Mouse (Mus musculus): Measurements from ENCODE around the gene Rab7b. TPM values are rescaled to one million over a fixed set of nuclear protein-coding genes. Genes with fewer than 3 reads are reported as not detected.
A peak's percentile ranks its signal among the peaks of the same experiment; 100 is the strongest.

Gene Rab7b
- polyA plus RNA-seq, 1 experiment: 4.8 TPM

DNA sequence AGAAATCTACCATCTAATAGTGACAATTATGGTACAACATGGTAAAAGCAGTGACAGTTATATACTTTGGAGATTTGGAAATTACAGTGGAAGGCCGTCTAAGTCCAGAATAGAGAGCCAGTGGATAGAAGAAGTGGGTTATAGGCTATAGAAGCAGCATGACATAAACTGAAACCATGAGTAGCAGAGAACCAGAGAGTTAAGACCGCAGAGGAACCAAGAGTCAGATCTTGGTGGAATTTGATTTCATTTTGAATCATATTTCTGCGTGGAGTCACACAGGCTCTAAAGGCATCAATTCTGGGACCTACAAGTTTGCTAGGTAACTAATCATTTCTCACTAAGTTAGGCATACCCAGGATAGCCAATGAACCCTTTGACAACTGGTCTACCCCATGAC lies 10.3 kb downstream of the Rab7b start:
- no peaks in the 10 kb centered on the region for H3K27me3 ChIP-seq (ENCODE audit: control insufficient read depth, insufficient read depth, low read length)
- 89% methylated on average over 3 of the region's 3 CpGs for WGBS
- TF ChIP-seq POLR2A (IDR thresholded peaks at IDR 0.05; ENCODE audit: borderline replicate concordance, insufficient read depth, low read length) (no peak), CTCF (IDR thresholded peaks at IDR 0.05; ENCODE audit: borderline replicate concordance, insufficient read depth, low read depth, low read length) (no peak)
- no peak for DNase-seq
- no peaks in the 10 kb centered on the region for H3K4me1 ChIP-seq (ENCODE audit: control insufficient read depth, insufficient read depth, low read length)
- no peak overlapping the region for H3K4me3 ChIP-seq (replicated peaks; ENCODE audit: insufficient read depth, low read depth, low read length)
- H3K27ac ChIP-seq (ENCODE audit: insufficient read depth, low read length): no peak overlapping the region

DNA sequence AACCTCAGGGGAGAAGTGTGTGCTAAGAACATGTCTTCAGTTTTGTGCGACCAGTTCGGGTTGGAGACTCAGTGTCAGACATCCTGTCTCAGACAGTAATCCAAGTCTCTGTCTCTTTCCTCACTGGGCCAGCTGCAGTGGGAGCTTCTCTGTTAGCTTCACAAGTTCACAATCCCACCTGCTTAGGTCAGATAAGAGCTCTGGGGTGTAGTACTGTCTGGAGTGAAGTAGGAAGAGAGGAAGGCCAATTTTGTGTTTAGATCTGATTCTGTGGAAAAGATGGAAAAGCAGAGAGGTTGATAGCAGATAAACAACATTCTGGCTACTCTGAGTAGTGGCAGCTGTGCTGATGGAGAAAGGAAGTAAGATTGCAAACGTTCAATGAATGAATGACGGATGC lies 11.1 kb downstream of the Rab7b start:
- Histone ChIP-seq H3K4me3 (replicated peaks; ENCODE audit: insufficient read depth, low read depth, low read length) (no peak overlapping the region), H3K27ac (ENCODE audit: insufficient read depth, low read length) (no peak overlapping the region), H3K4me1 (ENCODE audit: control insufficient read depth, insufficient read depth, low read length) (no peaks in the 10 kb centered on the region), H3K27me3 (ENCODE audit: control insufficient read depth, insufficient read depth, low read length) (no peaks in the 10 kb centered on the region)
- TF ChIP-seq CTCF (IDR thresholded peaks at IDR 0.05; ENCODE audit: borderline replicate concordance, insufficient read depth, low read depth, low read length) (no peak), POLR2A (IDR thresholded peaks at IDR 0.05; ENCODE audit: borderline replicate concordance, insufficient read depth, low read length) (no peak)
- DNase-seq: no peak
- 82% methylated on average over 4 of the region's 4 CpGs for WGBS

DNA sequence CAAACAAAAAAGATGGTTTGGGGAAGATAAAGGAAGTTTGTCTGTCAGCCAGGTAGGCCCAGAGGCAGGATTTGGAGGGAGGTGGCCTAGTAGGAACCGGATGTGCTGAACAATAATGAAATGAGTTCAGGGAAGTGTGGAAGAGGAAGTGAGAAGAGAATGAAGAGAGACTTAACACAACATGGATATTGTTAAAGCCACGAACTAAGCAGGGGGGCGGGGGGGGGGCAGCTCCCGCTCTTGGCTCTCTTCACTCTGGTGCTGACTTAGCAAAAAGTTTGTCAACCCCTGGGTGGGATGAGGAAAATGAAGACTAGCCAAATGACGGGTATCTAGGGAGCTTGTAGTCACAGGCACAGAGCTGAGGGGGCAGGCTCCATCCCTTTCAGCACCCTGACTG lies 12.0 kb downstream of the Rab7b start:
- WGBS: 74% methylated on average over 5 of the region's 5 CpGs
- no peak for DNase-seq
- H3K27ac ChIP-seq (ENCODE audit: insufficient read depth, low read length): no peak overlapping the region
- TF ChIP-seq CTCF (IDR thresholded peaks at IDR 0.05; ENCODE audit: borderline replicate concordance, insufficient read depth, low read depth, low read length) (no peak), POLR2A (IDR thresholded peaks at IDR 0.05; ENCODE audit: borderline replicate concordance, insufficient read depth, low read length) (no peak)
- H3K27me3 ChIP-seq (ENCODE audit: control insufficient read depth, insufficient read depth, low read length): no peaks in the 10 kb centered on the region
- H3K4me3 ChIP-seq (replicated peaks; ENCODE audit: insufficient read depth, low read depth, low read length): no peak overlapping the region
- no peaks in the 10 kb centered on the region for H3K4me1 ChIP-seq (ENCODE audit: control insufficient read depth, insufficient read depth, low read length)

GRCm38 (mm10) chr1:131701391-131701790 lies 12.9 kb downstream of the Rab7b start:
- TF ChIP-seq POLR2A (IDR thresholded peaks at IDR 0.05; ENCODE audit: borderline replicate concordance, insufficient read depth, low read length): no peak
- TF ChIP-seq CTCF (IDR thresholded peaks at IDR 0.05; ENCODE audit: borderline replicate concordance, insufficient read depth, low read depth, low read length): no peak
- 83% methylated on average over 5 of the region's 5 CpGs for WGBS
- no peak for DNase-seq

GRCm38 (mm10) chr1:131702094-131702766 lies 13.7 kb downstream of the Rab7b start:
- H3K4me1 ChIP-seq (ENCODE audit: control insufficient read depth, insufficient read depth, low read length): no peaks in the 10 kb centered on the region
- H3K27me3 ChIP-seq (ENCODE audit: control insufficient read depth, insufficient read depth, low read length): no peaks in the 10 kb centered on the region
- H3K4me3 ChIP-seq (replicated peaks; ENCODE audit: insufficient read depth, low read depth, low read length): no peak overlapping the region
- H3K27ac ChIP-seq (ENCODE audit: insufficient read depth, low read length): no peak overlapping the region
- TF ChIP-seq CTCF (IDR thresholded peaks at IDR 0.05; ENCODE audit: borderline replicate concordance, insufficient read depth, low read depth, low read length) (no peak), POLR2A (IDR thresholded peaks at IDR 0.05; ENCODE audit: borderline replicate concordance, insufficient read depth, low read length) (no peak)
- WGBS: 66% methylated on average over 8 of the region's 8 CpGs
- no peak for DNase-seq

More at GRCm38 (mm10) chr1:131701391-131701790, 12.9 kb downstream of the Rab7b start:
- no peaks in the 10 kb centered on the region for H3K27me3 ChIP-seq (ENCODE audit: control insufficient read depth, insufficient read depth, low read length)
- no peak overlapping the region for H3K27ac ChIP-seq (ENCODE audit: insufficient read depth, low read length)
- H3K4me3 ChIP-seq (replicated peaks; ENCODE audit: insufficient read depth, low read depth, low read length): no peak overlapping the region
- H3K4me1 ChIP-seq (ENCODE audit: control insufficient read depth, insufficient read depth, low read length): no peaks in the 10 kb centered on the region

DNA sequence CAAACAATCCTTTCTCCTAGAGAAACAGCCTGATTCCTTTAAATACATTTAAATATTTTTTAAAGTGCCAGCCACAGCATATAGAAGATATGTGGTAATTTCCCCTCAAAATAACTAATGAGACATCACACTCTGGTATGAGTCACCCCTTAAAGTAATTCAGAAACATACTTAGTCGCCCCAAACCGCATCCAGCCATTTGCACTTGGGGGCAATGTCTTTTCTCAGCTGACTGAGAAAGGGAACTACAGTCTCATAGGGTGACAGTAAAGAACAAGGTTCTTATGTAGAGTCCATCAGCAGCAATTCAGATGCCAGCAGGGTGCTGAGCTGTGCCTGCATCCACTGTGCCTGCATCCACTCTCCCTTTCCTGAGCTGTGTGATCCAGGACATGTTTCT lies 15.0 kb downstream of the Rab7b start:
- Histone ChIP-seq H3K27ac (ENCODE audit: insufficient read depth, low read length) (no peak overlapping the region), H3K27me3 (ENCODE audit: control insufficient read depth, insufficient read depth, low read length) (no peaks in the 10 kb centered on the region), H3K4me1 (ENCODE audit: control insufficient read depth, insufficient read depth, low read length) (no peaks in the 10 kb centered on the region), H3K4me3 (replicated peaks; ENCODE audit: insufficient read depth, low read depth, low read length) (no peak overlapping the region)
- 90% methylated on average over 2 of the region's 2 CpGs for WGBS
- DNase-seq: no peak
- no peak for TF ChIP-seq CTCF (IDR thresholded peaks at IDR 0.05; ENCODE audit: borderline replicate concordance, insufficient read depth, low read depth, low read length)
- TF ChIP-seq POLR2A (IDR thresholded peaks at IDR 0.05; ENCODE audit: borderline replicate concordance, insufficient read depth, low read length): no peak

- TF ChIP-seq POLR2A (IDR thresholded peaks at IDR 0.05; ENCODE audit: borderline replicate concordance, insufficient read depth, low read length) (no peak), CTCF (IDR thresholded peaks at IDR 0.05; ENCODE audit: borderline replicate concordance, insufficient read depth, low read depth, low read length) (peak; percentile 92)
- peak; percentile 65 to 72 for DNase-seq
- no peaks in the 10 kb centered on the region for H3K4me1 ChIP-seq (ENCODE audit: control insufficient read depth, insufficient read depth, low read length)
- 20% methylated on average over 4 of the region's 4 CpGs for WGBS
- H3K4me3 ChIP-seq (replicated peaks; ENCODE audit: insufficient read depth, low read depth, low read length): no peak overlapping the region
- no peaks in the 10 kb centered on the region for H3K27me3 ChIP-seq (ENCODE audit: control insufficient read depth, insufficient read depth, low read length)
- H3K27ac ChIP-seq (ENCODE audit: insufficient read depth, low read length): no peak overlapping the region
These were observed 19.8 kb downstream of the Rab7b start for GRCm38 (mm10) chr1:131708338-131708737.

- H3K27ac ChIP-seq (ENCODE audit: insufficient read depth, low read length): no peak overlapping the region
- no peak for DNase-seq
These were observed 23.0 kb downstream of the Rab7b start for GRCm38 (mm10) chr1:131711518-131711917.

More at GRCm38 (mm10) chr1:131711518-131711917, 23.0 kb downstream of the Rab7b start:
- WGBS: 41% methylated on average over 10 of the region's 10 CpGs
- no peak for TF ChIP-seq POLR2A (IDR thresholded peaks at IDR 0.05; ENCODE audit: borderline replicate concordance, insufficient read depth, low read length)
- TF ChIP-seq CTCF (IDR thresholded peaks at IDR 0.05; ENCODE audit: borderline replicate concordance, insufficient read depth, low read depth, low read length): no peak
- H3K4me1 ChIP-seq (ENCODE audit: control insufficient read depth, insufficient read depth, low read length): no peaks in the 10 kb centered on the region
- no peaks in the 10 kb centered on the region for H3K27me3 ChIP-seq (ENCODE audit: control insufficient read depth, insufficient read depth, low read length)
- no peak overlapping the region for H3K4me3 ChIP-seq (replicated peaks; ENCODE audit: insufficient read depth, low read depth, low read length)
